Mouse (Mus musculus) megakaryocyte, embryonic 14.5 days (primary cell): ENCODE results near the gene Gramd1b.

Experiments
- FLI1 ChIP-seq: IDR thresholded peaks from 2 replicates; pipeline ENCODE4 v1.6.1; 2012; ENCODE audit warnings: low read length, inconsistent platforms, mixed read lengths
- GATA1 ChIP-seq: IDR thresholded peaks from 3 replicates; pipeline ENCODE4 v1.6.1; 2012; ENCODE audit warnings: mixed read lengths, low read length, inconsistent platforms, borderline replicate concordance

DNA sequence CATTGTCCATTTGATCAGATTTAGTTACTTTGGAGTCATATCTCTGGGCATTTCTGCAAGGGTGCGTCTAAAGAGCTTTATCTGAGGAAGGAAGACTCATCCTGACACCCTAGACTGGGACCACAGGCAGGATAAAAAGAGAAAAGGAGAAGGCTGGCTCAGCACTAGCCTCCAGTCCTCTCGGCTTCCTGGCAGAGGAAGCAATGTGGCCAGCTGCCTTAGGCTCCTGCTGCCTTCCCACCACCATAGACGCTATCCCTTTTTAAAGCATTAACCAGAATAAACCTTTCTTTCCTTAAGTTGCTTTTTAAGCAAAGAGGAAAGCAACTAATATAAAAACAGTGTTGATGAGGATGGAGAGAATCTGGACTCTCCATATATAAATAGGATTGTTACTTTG is 24.6 kb downstream of the Gramd1b start:
- no peak for TF ChIP-seq GATA1
- TF ChIP-seq FLI1, result no peak
